Mouse (Mus musculus): ENCODE results near the gene Defb33.

- TF ChIP-seq CTCF (IDR thresholded peaks at IDR 0.05; ENCODE audit: low read depth, low read length) (no peak), POLR2A (IDR thresholded peaks at IDR 0.05; ENCODE audit: insufficient read depth, low read length) (no peak), EP300 (IDR thresholded peaks at IDR 0.05; ENCODE audit: insufficient read depth, low read depth, low read length) (no peak)
Observed at GRCm38 (mm10) chr8:20892369-20892768, at the start of gene Defb33.

Data from ES-Bruce4 (cell line).